Mouse (Mus musculus) intestine, postnatal 0 days (tissue): ENCODE results near the gene Pgghg. TPM values are rescaled to one million over a fixed set of nuclear protein-coding genes. Genes with fewer than 3 reads are reported as not detected.
"Not testable (repeated sequence)": the region's sequence is repeated elsewhere in the genome, so short reads cannot be mapped to it uniquely, and the experiment has no call there.

Source experiments
- ATAC-seq: fragments of 200-750 bp; cut with Nextera tagmentation; 2 replicates; pipeline ENCODE4 v1.8.0; 2017; ENCODE audit warnings: mild to moderate bottlenecking, moderate TSS enrichment, moderate library complexity
- H3K27ac ChIP-seq: fragments of 300-500 bp; sonication (generic); 2 replicates; pipeline ENCODE4 v1.5.1; 2014; ENCODE audit warnings: mild to moderate bottlenecking, low read depth, low read length, moderate library complexity
- H3K27me3 ChIP-seq: fragments of 300-500 bp; sonication (generic); replicated peaks from 2 replicates; pipeline ENCODE4 v1.6.1; 2014; ENCODE audit warnings: low read length, mixed read lengths; ENCODE audit not compliant: control insufficient read depth, insufficient read depth
- H3K36me3 ChIP-seq: fragments of 300-500 bp; sonication (generic); 2 replicates; pipeline ENCODE4 v1.6.1; 2014; ENCODE audit warnings: mild to moderate bottlenecking, moderate library complexity; ENCODE audit not compliant: control insufficient read depth, insufficient read depth
- H3K4me1 ChIP-seq: fragments of 300-500 bp; sonication (generic); replicated peaks from 2 replicates; pipeline ENCODE4 v1.6.1; 2014; ENCODE audit warnings: antibody characterized with exemption, low read length, mixed read lengths; ENCODE audit not compliant: control insufficient read depth, insufficient read depth
- H3K4me2 ChIP-seq: fragments of 300-500 bp; sonication (generic); replicated peaks from 2 replicates; pipeline ENCODE4 v1.6.1; 2014; ENCODE audit warnings: low read depth, mild to moderate bottlenecking, moderate library complexity
- H3K4me3 ChIP-seq: fragments of 300-500 bp; sonication (generic); 2 replicates; pipeline ENCODE4 v1.5.1; 2014; ENCODE audit warnings: low read depth, low read length
- H3K9ac ChIP-seq: fragments of 300-500 bp; sonication (generic); 2 replicates; pipeline ENCODE4 v1.6.1; 2014; ENCODE audit warnings: mild to moderate bottlenecking, low read depth, low read length
- H3K9me3 ChIP-seq: fragments of 300-500 bp; sonication (generic); 2 replicates; pipeline ENCODE4 v1.6.1; 2016; ENCODE audit warnings: mixed run types; ENCODE audit not compliant: control insufficient read depth
- CTCF ChIP-seq: sonication (generic); IDR thresholded peaks from 2 replicates; pipeline ENCODE4 v1.5.1; 2016; ENCODE audit warnings: low read depth, mild to moderate bottlenecking, control low read depth, antibody characterized with exemption, moderate library complexity
- WGBS: fragments of 180-500 bp; shearing (Covaris S2); extraction: QIAGEN DNeasy Blood & Tissue Kit; methylation state at CpG from one replicate; pipeline ENCODE4 v1.1.7; 2014; 5-methylcytosine and 5-hydroxymethylcytosine counted together
- polyA plus RNA-seq: library from polyadenylated mRNA; unstranded; fragments of >200 nt; fragmentation: Nextera tagmentation; extraction: Ambion mirVana; gene quantifications from 2 replicates; pipeline ENCODE4 v1.2.1, GENCODE M21; 2015

Gene Pgghg
- polyA plus RNA-seq, 1 experiment from 2014 or later = 18.9 TPM

GRCm38 (mm10) chr7:140973396-140974165 is 32.4 kb downstream of the Pgghg start:
- H3K9ac ChIP-seq = no peak overlapping the region
- 50% methylated on average over 14 of the region's 14 CpGs for WGBS

GRCm38 (mm10) chr7:140974940-140975339 is 33.7 kb downstream of the Pgghg start:
- TF ChIP-seq CTCF = no peak
- Histone ChIP-seq H3K9me3 (no peaks in the 10 kb centered on the region), H3K9ac (no peak overlapping the region), H3K4me1 (0 out of 2 replicates have a peak, but pooled peaks cover 7% of the 10 kb centered on the region), H3K36me3 (no peaks in the 10 kb centered on the region), H3K27me3 (no peaks in the 10 kb centered on the region), H3K27ac (peak overlapping the region; percentile 28; the same call in 1 of the 2 replicates), H3K4me3 (no peak overlapping the region), H3K4me2 (no peak overlapping the region)
- ATAC-seq = no peak
- 26% methylated on average over 9 of the region's 9 CpGs for WGBS

More at GRCm38 (mm10) chr7:140973396-140974165, 32.4 kb downstream of the Pgghg start:
- Histone ChIP-seq H3K4me1 (0 out of 2 replicates have a peak, but pooled peaks cover 7% of the 10 kb centered on the region), H3K9me3 (no peaks in the 10 kb centered on the region), H3K4me2 (no peak overlapping the region), H3K27ac (0 out of 2 replicates have a peak overlapping the region, but pooled peaks have one; percentile 41), H3K27me3 (no peaks in the 10 kb centered on the region), H3K4me3 (no peak overlapping the region), H3K36me3 (no peaks in the 10 kb centered on the region)
- TF ChIP-seq CTCF = no peak
- no peak for ATAC-seq

- H3K4me1 ChIP-seq = 0 out of 2 replicates have a peak, but pooled peaks cover 7% of the 10 kb centered on the region
- no peak for ATAC-seq
- H3K4me3 ChIP-seq = no peak overlapping the region
- 54% methylated on average over 3 of the region's 3 CpGs for WGBS
- H3K9ac ChIP-seq = no peak overlapping the region
- H3K4me2 ChIP-seq = no peak overlapping the region
- TF ChIP-seq CTCF = no peak
- H3K9me3 ChIP-seq = no peaks in the 10 kb centered on the region
- no peaks in the 10 kb centered on the region for H3K36me3 ChIP-seq
- no peak overlapping the region for H3K27ac ChIP-seq
- no peaks in the 10 kb centered on the region for H3K27me3 ChIP-seq
Measured at GRCm38 (mm10) chr7:140975465-140975864, 34.3 kb downstream of the Pgghg start.

- H3K4me1 ChIP-seq, H3K9me3 ChIP-seq, H3K9ac ChIP-seq, H3K4me2 ChIP-seq, H3K36me3 ChIP-seq, H3K27me3 ChIP-seq, H3K27ac ChIP-seq, H3K4me3 ChIP-seq, ATAC-seq: not testable (repeated sequence)
- WGBS = 83% methylated on average over 9 of the region's 9 CpGs
Measured at GRCm38 (mm10) chr7:140976720-140977119, 35.5 kb downstream of the Pgghg start.

- no peak for ATAC-seq
- H3K4me2 ChIP-seq = no peak overlapping the region
- no peak for TF ChIP-seq CTCF
- no peaks in the 10 kb centered on the region for H3K36me3 ChIP-seq
- H3K27ac ChIP-seq = no peak overlapping the region
- no peak overlapping the region for H3K9ac ChIP-seq
- WGBS = 87% methylated on average over 8 of the region's 8 CpGs
- no peaks in the 10 kb centered on the region for H3K9me3 ChIP-seq
- H3K4me1 ChIP-seq = no peaks in the 10 kb centered on the region
- no peaks in the 10 kb centered on the region for H3K27me3 ChIP-seq
- no peak overlapping the region for H3K4me3 ChIP-seq
Measured at GRCm38 (mm10) chr7:140981704-140982103, 40.5 kb downstream of the Pgghg start.

- no peaks in the 10 kb centered on the region for H3K36me3 ChIP-seq
- no peaks in the 10 kb centered on the region for H3K4me1 ChIP-seq
- H3K9ac ChIP-seq = no peak overlapping the region
- WGBS = 96% methylated on average over 7 of the region's 7 CpGs
- no peak overlapping the region for H3K4me2 ChIP-seq
- H3K9me3 ChIP-seq = no peaks in the 10 kb centered on the region
- no peak for TF ChIP-seq CTCF
- no peak overlapping the region for H3K27ac ChIP-seq
- ATAC-seq = no peak
- no peak overlapping the region for H3K4me3 ChIP-seq
- H3K27me3 ChIP-seq = no peaks in the 10 kb centered on the region
Measured at GRCm38 (mm10) chr7:140982971-140983370, 41.8 kb downstream of the Pgghg start.
